Comparison of ENCODE assay signal across 16 mouse cellular contexts in the genomic region with DNA sequence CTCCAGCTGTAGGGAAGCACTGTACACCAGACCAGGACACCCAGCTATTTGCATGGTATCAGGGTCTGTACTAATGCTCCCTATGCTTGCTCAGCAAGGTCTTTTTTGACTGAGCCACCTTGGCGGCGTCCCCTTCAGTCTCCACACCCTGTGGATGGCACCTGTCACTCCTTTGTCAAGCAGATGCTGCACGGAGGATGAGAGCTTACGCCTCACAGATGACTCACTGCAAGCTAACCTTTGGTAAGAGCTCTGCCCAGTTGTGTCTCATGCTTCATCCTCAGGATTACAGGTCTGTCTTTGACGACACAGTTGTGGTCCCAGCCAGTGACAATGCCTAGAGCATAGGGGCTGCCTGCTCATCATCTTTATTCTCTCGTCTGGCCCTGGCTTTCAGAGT.
"Had no signal": no experiment of that assay in that cellular context is flagged by ENCODE, and none has a peak within 500 bp of the region (broad histone marks: within the 10 kb centered on the region; RNA-seq: fewer than 3 reads in every experiment).

No protein-coding gene starts in this region.

- H3K4me3 ChIP-seq: layer of hippocampus, adult 2 months; limb, embryonic 15.5 days; liver, embryonic 12.5 days; midbrain, embryonic 10.5 days; neural tube, embryonic 15.5 days; stomach, embryonic 15.5 days had no signal

- DNase-seq: kidney, adult 18-20 months; kidney, postnatal 36 days; lung, embryonic 14.5 days; lung, postnatal 10 days; lung, postnatal 4 days; right cerebral cortex, adult 18-20 months; right cerebral cortex, postnatal 25 days; thymus, postnatal 36 days had no signal

- H3K9me3 ChIP-seq: limb, embryonic 15.5 days; liver, embryonic 12.5 days; midbrain, embryonic 10.5 days; neural tube, embryonic 15.5 days; stomach, embryonic 15.5 days had no signal

- ATAC-seq: liver, embryonic 12.5 days; midbrain, embryonic 16.5 days had no signal

- H3K27ac ChIP-seq: kidney, postnatal 0 days; layer of hippocampus, adult 2 months; limb, embryonic 15.5 days; liver, embryonic 12.5 days; midbrain, embryonic 10.5 days; neural tube, embryonic 15.5 days; stomach, embryonic 15.5 days had no signal

- H3K36me3 ChIP-seq: limb, embryonic 15.5 days; liver, embryonic 12.5 days; midbrain, embryonic 10.5 days; neural tube, embryonic 15.5 days; stomach, embryonic 15.5 days had no signal

- H3K27me3 ChIP-seq: limb, embryonic 15.5 days; liver, embryonic 12.5 days; neural tube, embryonic 15.5 days; stomach, embryonic 15.5 days had no signal

- H3K4me2 ChIP-seq: limb, embryonic 15.5 days; liver, embryonic 12.5 days; lung, embryonic 14.5 days; neural tube, embryonic 15.5 days; stomach, embryonic 15.5 days had no signal

- H3K9ac ChIP-seq: limb, embryonic 15.5 days; liver, embryonic 12.5 days; lung, embryonic 14.5 days; neural tube, embryonic 15.5 days; stomach, embryonic 15.5 days had no signal
